Mouse (Mus musculus): ENCODE measurements around the gene Ssbp2.

DNA sequence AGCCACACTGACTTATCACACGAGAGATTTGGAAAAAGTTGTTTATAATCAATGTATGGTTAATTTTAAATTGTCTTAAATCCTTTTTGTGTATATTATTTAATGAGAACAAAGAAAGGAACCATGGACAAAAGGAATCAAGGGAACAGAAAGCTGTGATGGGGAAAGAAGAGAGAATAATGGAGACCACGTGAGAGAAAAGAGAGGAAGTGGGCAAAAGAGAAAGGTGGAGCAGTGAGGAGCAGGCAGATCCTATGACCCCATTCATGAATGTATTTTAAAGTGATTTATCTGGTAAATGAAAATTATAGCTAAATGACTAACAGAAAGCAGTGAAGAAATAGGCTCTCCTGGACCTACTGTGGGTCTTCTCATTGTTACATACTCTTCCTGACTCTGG lies 128.4 kb downstream of the Ssbp2 start:
- TF ChIP-seq TAL1 (IDR thresholded peaks at IDR 0.05; ENCODE audit: low read length), result no peak
- no peak for TF ChIP-seq GATA1 (IDR thresholded peaks at IDR 0.05; ENCODE audit: low read length)

Measured in erythroblast, embryonic 14.5 days (primary cell).